Mouse (Mus musculus) E14TG2a.4 (cell line): ENCODE measurements at regions not wholly inside any gene's neighbourhood (a gene's known extent, or its start where the extent isn't known, plus 50 kb on each side); places are given as distances from the start of the nearest gene placed in this dataset.

Experiments used
- CTCF ChIP-seq: conservative IDR thresholded peaks from 2 replicates; pipeline ENCODE4 v1.5.1; 2014; ENCODE audit warnings: low read length
- NANOG ChIP-seq: IDR thresholded peaks from 2 replicates; pipeline ENCODE4 v1.6.1; 2014; ENCODE audit warnings: borderline replicate concordance, low read length, mixed read lengths
- POU5F1 ChIP-seq: IDR thresholded peaks from 2 replicates; pipeline ENCODE4 v1.6.1; 2014; ENCODE audit warnings: low read length, borderline replicate concordance

- no peak for TF ChIP-seq CTCF
- no peak for TF ChIP-seq POU5F1
- no peak for TF ChIP-seq NANOG
Measured at GRCm38 (mm10) chr4:88956151-88956550, 76.2 kb upstream of the Ifne start.
